Mouse (Mus musculus) heart, postnatal 0 days (tissue): ENCODE results near the gene Gab2.

Source experiments
- CTCF ChIP-seq: IDR thresholded peaks from 2 replicates; pipeline ENCODE4 v1.5.1; 2016; ENCODE audit warnings: antibody characterized with exemption, control low read depth, low read depth
- EP300 ChIP-seq: IDR thresholded peaks from 2 replicates; pipeline ENCODE4 v1.6.1; 2016; ENCODE audit warnings: antibody characterized with exemption, low read depth

GRCm38 (mm10) chr7:97325156-97325985 is 244.0 kb downstream of the Gab2 start:
- TF ChIP-seq EP300 (no peak), CTCF (no peak)
